Mouse (Mus musculus) testis, adult 2 months (tissue): ENCODE measurements at regions not wholly inside any gene's neighbourhood (a gene's known extent, or its start where the extent isn't known, plus 50 kb on each side); places are given as distances from the start of the nearest gene placed in this dataset.

ENCODE experiments used
- CTCF ChIP-seq: fragments of 200-500 bp; IDR thresholded peaks from 2 replicates; pipeline ENCODE4 v1.5.1; 2012; ENCODE audit warnings: low read depth, mild to moderate bottlenecking, inconsistent platforms, low read length, moderate library complexity; ENCODE audit not compliant: control insufficient read depth, insufficient read depth, insufficient replicate concordance
- POLR2A ChIP-seq: fragments of 200-500 bp; IDR thresholded peaks from 2 replicates; pipeline ENCODE4 v1.6.1; 2012; ENCODE audit warnings: low read depth, mild to moderate bottlenecking, inconsistent platforms, low read length, moderate library complexity; ENCODE audit not compliant: control insufficient read depth

GRCm38 (mm10) chr3:6876265-6876664 lies 256.0 kb upstream of the 1700008P02Rik start:
- TF ChIP-seq CTCF (no peak), POLR2A (no peak)
